Mouse (Mus musculus) stomach, postnatal 0 days (tissue): ENCODE measurements around the gene 4930415O20Rik.

ENCODE experiments used
- CTCF ChIP-seq: IDR thresholded peaks from 2 replicates; pipeline ENCODE4 v1.5.1; 2016; ENCODE audit warnings: antibody characterized with exemption, low read depth, mild to moderate bottlenecking, moderate library complexity
- EP300 ChIP-seq: optimal IDR thresholded peaks from 2 replicates; pipeline ENCODE3; 2016; ENCODE audit warnings: antibody characterized with exemption

DNA sequence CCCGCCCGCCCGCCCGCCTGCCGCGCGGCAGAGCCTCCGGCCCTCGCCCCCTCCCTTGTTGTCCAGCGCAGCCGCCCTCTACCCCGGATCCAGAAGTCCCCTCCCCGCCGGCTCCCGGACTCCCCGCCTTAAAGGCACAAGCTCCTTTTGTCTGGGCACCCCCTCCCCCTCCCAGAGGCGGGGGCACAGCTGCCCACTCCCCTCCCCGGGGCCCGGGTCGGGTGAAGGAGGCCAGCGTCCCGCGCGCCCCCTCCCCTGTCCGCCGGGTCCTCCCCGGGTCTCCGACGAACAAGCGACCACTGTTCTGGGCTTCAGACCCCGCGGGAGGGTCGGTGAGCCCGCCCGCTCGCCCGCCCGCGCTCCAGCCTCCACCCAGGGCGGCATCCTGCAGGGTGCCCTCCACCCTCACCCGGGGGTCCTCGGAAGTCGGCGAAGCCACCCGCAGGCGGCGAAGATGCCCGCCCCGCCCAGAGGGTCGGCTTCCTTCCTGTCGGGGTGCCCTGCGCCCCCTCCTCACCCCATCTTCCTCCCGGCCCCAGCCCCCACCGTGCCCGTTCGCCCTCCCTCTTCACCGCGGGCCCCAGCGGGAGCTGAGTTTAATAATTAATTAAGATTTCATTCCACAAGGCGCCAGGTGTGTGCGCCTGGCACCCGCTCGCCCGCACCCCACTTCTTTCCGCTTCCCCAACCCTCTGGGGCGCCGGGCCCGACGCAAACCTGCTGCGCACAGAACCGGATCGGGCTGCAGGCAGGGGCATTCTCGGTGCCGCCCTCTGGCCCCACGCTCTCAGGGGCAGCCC, 38.7 kb downstream of the 4930415O20Rik start, which contains the start of gene Adcy6:
- TF ChIP-seq CTCF (no peak), EP300 (peak; percentile 62)
